Mouse (Mus musculus) forebrain, embryonic 14.5 days (tissue): Measurements from ENCODE around the gene Sox5. TPM values are rescaled to one million over a fixed set of nuclear protein-coding genes. Genes with fewer than 3 reads are reported as not detected.
A peak's percentile ranks its signal among the peaks of the same experiment; 100 is the strongest.

ENCODE experiments used
- ATAC-seq: fragments of 200-750 bp; cut with Nextera tagmentation; 2 replicates; pipeline ENCODE4 v1.8.0; 2017; ENCODE audit warnings: mild to moderate bottlenecking, moderate library complexity
- DNase-seq: peaks from one replicate; pipeline ENCODE4 v3.0.0-alpha.2; 2015; ENCODE audit warnings: low spot score
- H3K27ac ChIP-seq: fragments of 300-500 bp; sonication (generic); 2 replicates; pipeline ENCODE4 v1.5.1; 2014; ENCODE audit warnings: low read depth, mild to moderate bottlenecking, control low read depth, low read length, moderate library complexity
- H3K27me3 ChIP-seq: fragments of 300-500 bp; sonication (generic); replicated peaks from 2 replicates; pipeline ENCODE4 v1.6.1; 2014; ENCODE audit warnings: low read length, control low read depth, mixed read lengths; ENCODE audit not compliant: control insufficient read depth, insufficient read depth
- H3K36me3 ChIP-seq: fragments of 300-500 bp; sonication (generic); 2 replicates; pipeline ENCODE4 v1.6.1; 2014; ENCODE audit warnings: low read length, control low read depth; ENCODE audit not compliant: control insufficient read depth, insufficient read depth
- H3K4me1 ChIP-seq: fragments of 300-500 bp; sonication (generic); 2 replicates; pipeline ENCODE4 v1.6.1; 2014; ENCODE audit warnings: antibody characterized with exemption, low read length, control low read depth; ENCODE audit not compliant: control insufficient read depth, insufficient read depth
- H3K4me2 ChIP-seq: fragments of 300-500 bp; sonication (generic); 2 replicates; pipeline ENCODE4 v1.6.1; 2014; ENCODE audit warnings: mild to moderate bottlenecking, control low read depth, low read length
- H3K4me3 ChIP-seq: fragments of 300-500 bp; sonication (generic); 2 replicates; pipeline ENCODE4 v1.5.1; 2014; ENCODE audit warnings: low read depth, low read length, control low read depth
- H3K9ac ChIP-seq: fragments of 300-500 bp; sonication (generic); 2 replicates; pipeline ENCODE4 v1.6.1; 2014; ENCODE audit warnings: mild to moderate bottlenecking, low read length, control low read depth, moderate library complexity
- H3K9me3 ChIP-seq: fragments of 300-500 bp; sonication (generic); replicated peaks from 2 replicates; pipeline ENCODE4 v1.6.1; 2016; ENCODE audit warnings: low read length, control low read depth, mixed read lengths; ENCODE audit not compliant: control insufficient read depth
- WGBS: fragments of 180-500 bp; shearing (Covaris S2); extraction: QIAGEN DNeasy Blood & Tissue Kit; methylation state at CpG from one replicate; pipeline ENCODE4 v1.1.7; 2014; 5-methylcytosine and 5-hydroxymethylcytosine counted together
- polyA plus RNA-seq: library from polyadenylated mRNA; unstranded; fragments of >200 nt; fragmentation: Nextera tagmentation; extraction: Ambion mirVana; gene quantifications from 2 replicates; pipeline ENCODE4 v1.2.1, GENCODE M21; 2014

Sox5 gene
- polyA plus RNA-seq, 1 experiment from 2014 or later = 115 TPM

DNA sequence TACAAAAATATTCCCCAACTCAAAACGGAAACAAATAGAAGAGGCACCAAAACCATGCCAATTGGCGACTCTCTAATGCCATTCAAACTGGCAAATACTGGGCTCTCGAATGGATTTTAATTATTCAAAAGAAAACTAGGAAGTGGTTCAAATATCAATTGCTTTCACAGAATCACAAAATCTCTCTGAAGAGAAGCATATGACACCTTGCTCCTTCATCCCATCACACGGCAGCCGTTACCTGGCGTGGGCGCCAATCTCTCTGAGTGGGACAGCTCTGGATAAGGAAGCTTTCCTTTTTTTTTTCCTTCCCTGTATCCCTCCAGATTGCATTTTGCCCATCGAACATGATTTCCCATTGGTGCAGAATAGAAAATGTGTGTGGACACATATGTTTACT, 801.6 kb downstream of the Sox5 start:
- H3K27me3 ChIP-seq = no peaks in the 10 kb centered on the region
- ATAC-seq (no peak), DNase-seq (no peak)
- H3K9ac ChIP-seq = no peak overlapping the region
- no peak overlapping the region for H3K4me2 ChIP-seq
- no peaks in the 10 kb centered on the region for H3K4me1 ChIP-seq
- no peaks in the 10 kb centered on the region for H3K9me3 ChIP-seq
- H3K27ac ChIP-seq = no peak overlapping the region
- no peaks in the 10 kb centered on the region for H3K36me3 ChIP-seq
- 88% methylated on average over 8 of the region's 8 CpGs for WGBS
- H3K4me3 ChIP-seq = no peak overlapping the region

DNA sequence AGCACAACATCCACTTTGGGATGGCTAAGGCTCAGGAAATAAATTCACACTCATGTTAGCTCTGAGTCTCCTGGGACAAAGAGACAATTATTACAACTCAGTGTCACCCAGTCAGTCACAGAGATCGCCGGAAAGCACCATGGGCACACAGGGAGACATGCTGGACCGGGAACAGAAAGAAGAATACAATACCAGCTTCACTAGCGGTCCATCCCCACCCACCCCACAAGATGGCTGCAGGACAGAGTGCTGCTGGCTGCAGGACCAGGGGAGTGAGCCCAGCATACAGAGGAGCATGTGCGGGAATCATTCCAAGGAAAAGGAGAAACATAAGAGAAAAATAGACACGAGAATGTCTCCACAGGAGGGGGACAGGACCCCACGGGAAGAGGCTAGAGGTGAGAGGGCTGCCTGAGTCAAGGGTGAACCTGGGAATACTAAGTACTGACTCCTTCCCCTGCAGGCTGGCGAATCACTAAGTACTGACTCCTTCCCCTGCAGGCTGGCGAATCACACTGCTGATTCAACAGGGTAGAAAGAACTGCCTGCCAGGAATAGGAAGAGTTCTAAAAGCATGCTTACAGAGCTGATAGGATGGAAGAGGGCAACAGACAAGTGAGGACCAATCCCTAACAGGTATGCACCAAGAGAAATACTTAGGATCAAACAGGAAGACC, 813.9 kb downstream of the Sox5 start:
- no peaks in the 10 kb centered on the region for H3K9me3 ChIP-seq
- 53% methylated on average over 9 of the region's 9 CpGs for WGBS
- no peak overlapping the region for H3K9ac ChIP-seq
- H3K27me3 ChIP-seq = no peaks in the 10 kb centered on the region
- no peak overlapping the region for H3K4me3 ChIP-seq
- H3K4me2 ChIP-seq = no peak overlapping the region
- DNase-seq = no peak
- H3K4me1 ChIP-seq = 0 out of 2 replicates have a peak, but pooled peaks cover 4% of the 10 kb centered on the region
- ATAC-seq = 0 out of 2 replicates have a peak, but pooled peaks have one; percentile 48
- H3K36me3 ChIP-seq = no peaks in the 10 kb centered on the region
- H3K27ac ChIP-seq = peak overlapping the region; percentile 21; the same call in 1 of the 2 replicates

DNA sequence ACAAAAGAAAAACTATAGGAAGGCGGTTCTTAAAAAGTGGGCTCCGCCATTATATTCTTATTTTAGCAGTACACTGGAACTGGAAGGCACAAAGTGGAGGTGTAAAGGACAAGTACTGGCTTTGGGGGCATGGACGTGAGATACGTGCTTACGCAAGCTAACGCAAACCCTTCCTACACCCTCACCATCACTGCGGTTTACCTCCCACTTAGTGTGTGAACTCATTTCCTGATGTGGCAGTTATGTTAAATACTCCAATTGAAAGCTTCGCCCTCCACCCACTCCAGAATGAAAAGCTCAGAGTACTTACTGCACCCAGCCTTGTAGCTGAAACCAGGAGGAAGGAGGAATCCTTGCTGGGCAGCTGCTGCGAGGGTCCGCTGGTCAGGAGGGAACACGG, 821.3 kb downstream of the Sox5 start:
- H3K9ac ChIP-seq = no peak overlapping the region
- 96% methylated on average over 11 of the region's 11 CpGs for WGBS

DNA sequence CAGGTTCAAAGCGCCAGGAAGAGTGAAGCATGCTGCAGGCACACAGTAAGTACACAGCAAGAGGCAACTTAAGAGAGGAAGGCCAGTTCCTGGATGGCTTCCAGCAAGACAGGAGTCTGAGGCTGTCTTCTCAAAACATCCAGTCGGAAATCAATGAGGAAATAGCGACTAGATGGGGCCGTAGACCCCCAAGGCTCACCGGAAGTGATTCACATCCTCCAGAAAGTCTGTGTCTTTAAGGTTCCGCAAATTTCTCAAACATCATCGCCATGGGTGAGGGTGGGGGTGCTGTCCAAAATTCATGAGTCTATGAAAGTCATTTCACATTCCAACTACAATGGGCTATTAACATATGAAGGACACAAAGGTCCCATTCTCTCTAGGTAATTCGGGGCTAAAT, 821.7 kb downstream of the Sox5 start:
- H3K27ac ChIP-seq = no peak overlapping the region
- no peak overlapping the region for H3K4me2 ChIP-seq
- H3K9me3 ChIP-seq = no peaks in the 10 kb centered on the region
- no peak for ATAC-seq
- no peaks in the 10 kb centered on the region for H3K27me3 ChIP-seq
- no peaks in the 10 kb centered on the region for H3K4me1 ChIP-seq
- H3K9ac ChIP-seq = no peak overlapping the region
- peaks cover 11% of the 10 kb centered on the region for H3K36me3 ChIP-seq
- 93% methylated on average over 8 of the region's 8 CpGs for WGBS
- no peak for DNase-seq
- H3K4me3 ChIP-seq = no peak overlapping the region

More for the DNA sequence above, 821.3 kb downstream of the Sox5 start:
- Histone ChIP-seq H3K27me3 (no peaks in the 10 kb centered on the region), H3K4me1 (no peaks in the 10 kb centered on the region), H3K4me3 (no peak overlapping the region), H3K9me3 (no peaks in the 10 kb centered on the region), H3K36me3 (peaks cover 11% of the 10 kb centered on the region), H3K4me2 (no peak overlapping the region), H3K27ac (no peak overlapping the region)
- ATAC-seq (no peak), DNase-seq (no peak)

DNA sequence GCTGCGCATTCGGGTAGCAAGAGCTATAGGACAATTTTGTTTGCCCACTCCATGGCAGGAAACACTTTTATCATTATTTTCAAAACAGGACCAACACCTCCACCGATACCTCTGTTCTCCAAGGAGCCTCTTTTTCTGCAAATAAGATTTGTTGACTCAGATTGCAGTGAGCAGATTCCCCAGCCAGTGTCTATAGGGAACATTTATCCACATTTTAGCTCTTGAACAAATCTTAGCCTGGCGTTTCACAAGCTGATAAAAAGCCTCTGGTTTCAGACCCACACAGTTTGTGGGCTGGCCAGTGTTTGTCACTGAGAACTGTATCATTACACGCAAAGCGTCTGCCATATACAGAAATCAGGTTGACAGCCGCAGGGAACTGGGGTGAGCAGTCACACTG, 823.4 kb downstream of the Sox5 start:
- WGBS = 91% methylated on average over 7 of the region's 7 CpGs
- ATAC-seq (no peak), DNase-seq (no peak)
- H3K4me3 ChIP-seq = no peak overlapping the region
- no peaks in the 10 kb centered on the region for H3K4me1 ChIP-seq
- H3K27me3 ChIP-seq = no peaks in the 10 kb centered on the region
- H3K27ac ChIP-seq = no peak overlapping the region
- no peaks in the 10 kb centered on the region for H3K9me3 ChIP-seq
- no peak overlapping the region for H3K4me2 ChIP-seq
- H3K9ac ChIP-seq = no peak overlapping the region
- peaks cover 11% of the 10 kb centered on the region for H3K36me3 ChIP-seq

DNA sequence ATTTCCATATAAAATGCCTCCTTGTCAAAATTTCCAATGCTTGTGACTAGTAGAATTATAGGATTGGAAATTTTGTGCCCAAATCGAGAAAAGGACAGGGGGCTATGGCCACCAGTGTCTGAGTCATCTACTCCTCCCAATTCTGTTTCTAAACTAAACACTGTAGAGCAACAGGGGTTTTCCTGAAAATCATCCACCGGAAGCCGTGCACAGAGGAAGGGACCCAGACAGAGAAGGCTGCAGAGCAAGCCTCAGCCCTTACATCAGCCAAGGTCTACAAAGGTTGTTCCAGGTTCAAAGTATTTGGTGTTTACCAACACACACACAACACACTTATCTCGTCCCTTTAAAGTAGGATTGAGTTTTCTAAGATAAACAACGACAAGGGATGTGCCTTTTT, 824.7 kb downstream of the Sox5 start:
- Histone ChIP-seq H3K27me3 (no peaks in the 10 kb centered on the region), H3K4me2 (no peak overlapping the region), H3K36me3 (peaks cover 10% of the 10 kb centered on the region), H3K4me3 (no peak overlapping the region), H3K27ac (no peak overlapping the region), H3K4me1 (no peaks in the 10 kb centered on the region), H3K9ac (no peak overlapping the region), H3K9me3 (no peaks in the 10 kb centered on the region)
- ATAC-seq (no peak), DNase-seq (no peak)
- WGBS = 91% methylated on average over 5 of the region's 5 CpGs

DNA sequence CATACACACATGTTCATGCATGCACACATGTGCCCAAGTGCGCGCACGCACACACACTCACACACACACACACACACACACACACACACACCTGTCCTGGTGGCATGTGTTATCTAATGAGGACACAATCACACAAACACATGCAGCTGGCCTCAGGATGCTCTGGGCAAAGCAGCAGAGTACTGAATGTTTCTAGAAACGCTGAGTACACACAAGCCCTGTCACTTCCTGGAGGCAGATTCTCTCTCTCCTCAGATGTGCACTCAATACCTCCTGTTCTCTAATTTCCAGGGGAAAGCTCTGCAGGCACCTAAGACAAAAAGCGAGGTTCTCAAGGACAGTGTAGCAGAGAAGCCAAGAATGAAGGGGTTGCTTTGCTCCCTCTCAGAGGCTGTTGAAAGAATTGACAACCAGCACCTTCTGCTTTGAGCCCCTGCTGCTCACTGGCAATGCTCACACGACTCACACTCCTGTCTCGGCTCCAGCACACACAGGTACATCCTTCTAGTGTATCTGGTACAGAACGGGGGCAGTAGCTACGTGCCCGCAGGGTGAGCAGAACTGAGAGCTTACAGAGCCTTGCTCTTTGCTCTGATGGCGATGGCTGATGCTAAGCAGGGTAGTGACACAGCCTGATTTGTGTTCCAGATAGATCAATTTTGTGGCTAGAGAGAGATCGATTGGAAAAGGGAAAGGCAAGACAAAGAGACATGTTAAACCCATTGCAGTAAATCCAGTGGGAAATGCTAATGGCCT, 833.0 kb downstream of the Sox5 start:
- ATAC-seq (peak; percentile 36; the same call in 1 of the 2 replicates), DNase-seq (no peak)
- H3K9me3 ChIP-seq = no peaks in the 10 kb centered on the region
- H3K4me2 ChIP-seq = no peak overlapping the region
- H3K4me1 ChIP-seq = no peaks in the 10 kb centered on the region
- no peak overlapping the region for H3K9ac ChIP-seq
- WGBS = 58% methylated on average over 12 of the region's 12 CpGs
- H3K4me3 ChIP-seq = no peak overlapping the region
- no peak overlapping the region for H3K27ac ChIP-seq
- no peaks in the 10 kb centered on the region for H3K36me3 ChIP-seq
- H3K27me3 ChIP-seq = no peaks in the 10 kb centered on the region

DNA sequence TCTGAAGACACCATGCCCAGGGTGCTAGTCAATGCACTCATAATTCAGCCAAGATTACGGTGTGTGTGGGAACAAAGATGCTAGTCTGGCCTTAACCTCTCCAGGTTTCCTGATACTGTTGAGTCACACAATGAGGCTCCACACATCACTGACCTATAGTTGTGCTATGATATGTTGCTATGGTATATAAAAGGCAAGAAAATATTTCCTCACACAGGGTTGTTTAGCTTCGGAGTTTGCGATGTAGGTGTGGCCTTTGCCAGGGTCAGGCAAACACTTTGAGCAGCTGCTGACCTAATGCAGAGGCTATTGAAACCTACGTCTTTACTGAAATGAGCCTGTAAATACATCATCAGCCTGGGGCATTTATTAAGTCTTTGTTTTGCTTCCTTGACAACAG, 833.7 kb downstream of the Sox5 start:
- no peaks in the 10 kb centered on the region for H3K27me3 ChIP-seq
- no peak overlapping the region for H3K27ac ChIP-seq
- H3K36me3 ChIP-seq = no peaks in the 10 kb centered on the region
- no peaks in the 10 kb centered on the region for H3K4me1 ChIP-seq
- no peak overlapping the region for H3K4me3 ChIP-seq
- 80% methylated on average over 4 of the region's 4 CpGs for WGBS
- no peaks in the 10 kb centered on the region for H3K9me3 ChIP-seq
- H3K4me2 ChIP-seq = no peak overlapping the region
- ATAC-seq (no peak), DNase-seq (no peak)
- H3K9ac ChIP-seq = no peak overlapping the region

DNA sequence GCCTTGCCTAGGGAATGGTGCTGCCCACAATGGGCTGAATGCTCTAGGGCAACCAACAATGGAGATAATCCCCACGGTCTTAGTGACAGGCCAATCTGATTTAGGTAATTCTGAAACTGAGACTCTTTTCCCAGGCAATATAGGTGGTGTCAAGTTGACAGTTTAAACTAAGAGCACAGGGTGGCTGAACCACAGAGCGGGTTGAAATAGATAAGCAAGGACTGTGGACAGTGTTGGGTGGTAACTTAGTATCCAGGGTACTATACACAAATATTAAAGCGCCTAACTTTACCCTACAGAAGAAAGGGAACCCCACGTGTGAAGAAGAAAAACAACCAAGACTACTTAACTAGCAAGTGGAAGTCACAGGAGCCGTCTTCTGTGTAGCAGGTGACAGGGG, 838.7 kb downstream of the Sox5 start:
- no peak overlapping the region for H3K4me2 ChIP-seq
- ATAC-seq (no peak), DNase-seq (no peak)
- peaks cover 4% of the 10 kb centered on the region; the same call in 1 of the 2 replicates for H3K36me3 ChIP-seq
- H3K27me3 ChIP-seq = no peaks in the 10 kb centered on the region
- H3K4me3 ChIP-seq = no peak overlapping the region
- peaks cover 6% of the 10 kb centered on the region; the same call in 1 of the 2 replicates for H3K4me1 ChIP-seq
- no peak overlapping the region for H3K9ac ChIP-seq
- H3K9me3 ChIP-seq = no peaks in the 10 kb centered on the region
- no peak overlapping the region for H3K27ac ChIP-seq
- 80% methylated on average over 5 of the region's 5 CpGs for WGBS
